Mouse (Mus musculus): ENCODE measurements around the gene Col19a1.

GRCm38 (mm10) chr1:24484161-24484560 is 103.1 kb downstream of the Col19a1 start:
- TF ChIP-seq GATA1 (IDR thresholded peaks at IDR 0.05; ENCODE audit: borderline replicate concordance, low read length) (no peak), FLI1 (IDR thresholded peaks at IDR 0.05; ENCODE audit: low read length) (no peak)
